Mouse (Mus musculus) brain, adult 2 months (tissue): ENCODE data around the gene Arv1.

Source experiments
- DNase-seq: peaks from one replicate; pipeline ENCODE4 v3.0.0; 2011; ENCODE audit warnings: low read depth, low spot score

Arv1 gene

GRCm38 (mm10) chr8:124724301-124724700 is 2.4 kb downstream of the Arv1 start:
- no peak for DNase-seq

GRCm38 (mm10) chr8:124732828-124733227 is 10.9 kb downstream of the Arv1 start:
- DNase-seq: no peak

DNA sequence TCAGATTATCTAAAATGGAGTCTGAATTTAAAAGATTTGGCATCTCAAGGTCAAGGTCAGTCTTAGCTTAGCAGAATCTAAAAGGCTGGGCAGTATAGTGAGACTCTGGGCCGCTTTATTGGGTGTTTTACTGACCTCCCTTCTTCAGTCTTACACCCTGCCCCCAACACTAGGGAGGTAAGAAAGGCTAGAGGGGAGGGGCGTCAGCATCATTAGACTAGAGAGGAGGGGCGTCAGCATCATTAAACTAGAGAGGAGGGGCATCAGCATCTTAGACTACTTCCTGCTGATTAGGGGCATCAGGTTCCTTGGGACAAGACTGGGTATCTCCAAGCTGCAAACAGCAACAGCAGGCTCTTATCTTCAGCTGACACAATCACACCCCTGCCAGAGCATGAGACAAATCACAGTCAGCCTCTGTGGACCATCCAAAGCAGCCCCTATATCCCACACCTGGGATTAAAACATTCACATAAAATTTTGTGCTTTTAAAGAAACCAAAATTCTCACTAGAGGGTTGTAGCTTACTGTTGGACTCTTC is 13.5 kb downstream of the Arv1 start:
- DNase-seq: no peak

DNA sequence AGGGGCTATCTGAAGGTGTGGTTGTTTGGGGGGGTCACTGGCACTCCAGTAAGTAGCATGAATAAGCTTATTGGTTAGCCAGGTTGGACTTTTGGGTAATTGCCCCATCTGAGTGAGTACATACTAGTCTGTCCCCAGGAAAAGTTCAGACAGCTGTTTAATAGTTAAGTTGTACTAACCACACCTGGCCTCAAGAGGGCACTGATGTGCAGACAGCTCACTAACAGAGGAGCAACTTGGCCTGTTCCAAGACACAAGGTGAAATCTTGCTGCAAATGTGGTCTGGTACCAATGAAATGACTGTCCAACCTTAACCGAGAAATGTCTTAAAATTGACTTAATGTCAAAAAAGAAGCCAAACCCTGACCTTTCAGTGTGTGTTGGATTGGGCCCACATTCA is 17.3 kb downstream of the Arv1 start:
- peak; percentile 70 for DNase-seq

DNA sequence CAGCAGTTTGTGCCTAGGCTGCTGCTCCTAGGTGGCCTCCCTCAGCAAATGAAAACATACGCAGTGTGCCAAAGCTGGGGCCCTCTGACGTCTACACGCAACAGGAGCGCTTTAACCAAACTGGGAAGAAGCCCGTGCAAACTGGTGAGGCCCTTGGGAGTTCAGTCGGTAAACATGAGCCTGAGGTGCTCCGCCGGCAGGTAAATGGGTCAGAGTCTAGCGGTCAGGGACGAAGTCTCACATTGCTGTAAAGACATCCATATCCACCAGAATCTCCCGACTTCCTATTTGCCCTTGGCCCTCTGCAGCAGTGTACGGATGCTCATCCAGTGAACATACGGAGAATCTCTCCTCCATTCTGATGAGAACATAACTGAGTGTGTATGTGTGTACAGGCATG is 24.7 kb downstream of the Arv1 start:
- DNase-seq: no peak

DNA sequence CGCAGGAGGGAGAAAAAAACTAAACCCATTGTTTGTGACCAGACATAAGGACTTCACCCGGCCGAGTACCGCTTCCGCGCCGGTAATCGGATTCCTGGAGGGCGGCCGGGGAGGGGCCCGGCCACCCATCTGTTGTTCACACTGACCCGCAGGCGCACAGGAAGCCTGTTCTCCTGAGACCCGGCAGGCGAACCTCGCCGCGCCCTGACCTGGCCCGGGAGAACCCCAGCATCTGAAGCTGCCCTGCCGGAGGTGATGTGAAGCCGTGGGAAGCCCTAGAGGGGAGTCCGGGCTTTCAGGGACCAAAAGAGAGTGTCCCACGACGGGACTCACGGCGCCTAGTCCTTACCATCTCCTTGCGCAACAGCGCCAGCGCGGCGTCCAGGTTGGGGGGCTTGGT is 29.3 kb downstream of the Arv1 start:
- no peak for DNase-seq

- no peak for DNase-seq
These were observed 29.8 kb downstream of the Arv1 start, which contains the start of gene Fam89a for GRCm38 (mm10) chr8:124751709-124752173. Gene Fam89a, minus strand, starts transcription at chr8:124751832.

GRCm38 (mm10) chr8:124752325-124752862 is 30.5 kb downstream of the Arv1 start:
- DNase-seq: peak; percentile 21

- DNase-seq: peak; percentile 72
These were observed 32.3 kb downstream of the Arv1 start for GRCm38 (mm10) chr8:124754101-124754791.

- no peak for DNase-seq
These were observed 32.9 kb downstream of the Arv1 start for GRCm38 (mm10) chr8:124754792-124755190.

DNA sequence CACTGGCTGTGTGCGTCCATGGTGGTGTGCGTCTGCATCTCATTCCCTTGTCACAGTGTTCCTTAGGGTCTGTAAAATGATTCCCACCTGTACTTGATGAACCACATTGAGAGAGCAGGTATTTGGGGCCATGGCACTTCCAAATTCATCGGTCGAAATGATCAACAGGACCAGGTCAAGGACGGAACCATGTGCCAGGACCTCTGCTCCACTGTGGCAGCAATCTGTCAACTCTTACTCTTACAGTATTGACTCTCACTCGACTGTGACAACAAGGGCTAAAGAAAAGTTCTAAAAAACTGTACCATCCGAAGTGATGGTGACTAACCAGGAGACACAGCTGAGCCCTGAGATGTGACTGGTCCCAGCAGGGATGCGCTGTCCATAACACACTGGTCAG is 33.5 kb downstream of the Arv1 start:
- no peak for DNase-seq

GRCm38 (mm10) chr8:124756153-124756552 is 34.2 kb downstream of the Arv1 start:
- DNase-seq: no peak

DNA sequence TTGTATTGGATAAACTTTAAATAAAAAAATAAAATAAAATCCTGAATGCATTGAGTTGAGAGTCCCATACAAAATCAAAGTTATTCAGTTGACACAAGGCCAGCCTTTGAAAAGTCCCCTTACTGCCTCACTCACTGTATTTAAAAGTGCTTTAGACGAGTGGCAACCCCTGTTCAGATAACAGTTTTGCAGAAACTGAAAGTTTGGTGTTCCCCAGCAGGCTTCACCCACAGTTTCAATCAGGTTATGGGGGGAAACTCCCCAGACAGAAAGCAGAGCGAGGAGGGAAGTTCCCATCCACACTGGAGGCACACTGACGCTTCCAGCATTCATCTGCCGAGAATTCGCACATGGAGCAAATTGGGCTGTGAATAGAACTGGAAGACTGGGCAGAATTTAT is 34.7 kb downstream of the Arv1 start:
- no peak for DNase-seq

DNA sequence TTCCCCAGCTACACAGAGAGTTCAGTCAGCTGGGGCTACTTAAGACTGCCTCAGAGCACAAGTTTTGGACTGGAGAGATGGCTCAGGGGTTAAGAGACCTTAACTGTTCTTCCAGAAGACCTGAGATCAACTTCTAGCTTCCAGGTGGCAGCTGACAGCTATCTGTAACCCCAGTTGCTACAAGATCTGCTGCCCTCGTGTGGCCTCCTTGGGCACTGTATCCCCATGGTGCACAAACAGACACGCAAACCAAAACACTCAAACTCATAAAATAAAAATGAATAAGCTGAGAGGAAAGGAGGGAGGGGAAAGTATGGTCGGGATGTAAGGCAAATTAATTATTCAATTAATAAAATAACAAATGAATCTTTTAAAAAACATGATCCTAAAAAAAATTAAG is 36.6 kb downstream of the Arv1 start:
- peak; percentile 17 for DNase-seq

DNA sequence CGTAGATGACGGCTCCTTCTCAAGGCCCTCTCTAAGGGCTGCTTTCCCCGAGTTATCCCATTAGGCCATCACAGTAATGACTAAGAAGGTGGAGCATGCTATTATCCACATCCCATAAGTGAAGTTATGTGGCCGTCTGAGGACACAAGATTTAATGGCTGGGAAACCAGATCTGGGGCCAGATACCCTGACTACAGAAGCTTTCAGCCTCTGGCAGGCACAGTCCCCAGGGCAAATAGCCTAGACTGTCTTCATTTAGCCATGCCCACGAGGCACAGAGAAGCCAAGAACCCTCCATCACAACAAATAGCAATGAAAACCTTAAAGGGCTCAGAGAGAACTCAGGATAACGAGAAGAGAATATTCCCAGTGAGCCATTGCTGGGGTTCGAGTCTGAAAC is 41.1 kb downstream of the Arv1 start:
- no peak for DNase-seq

- DNase-seq: peak; percentile 56
These were observed 50.5 kb downstream of the Arv1 start for GRCm38 (mm10) chr8:124772389-124772788.

DNA sequence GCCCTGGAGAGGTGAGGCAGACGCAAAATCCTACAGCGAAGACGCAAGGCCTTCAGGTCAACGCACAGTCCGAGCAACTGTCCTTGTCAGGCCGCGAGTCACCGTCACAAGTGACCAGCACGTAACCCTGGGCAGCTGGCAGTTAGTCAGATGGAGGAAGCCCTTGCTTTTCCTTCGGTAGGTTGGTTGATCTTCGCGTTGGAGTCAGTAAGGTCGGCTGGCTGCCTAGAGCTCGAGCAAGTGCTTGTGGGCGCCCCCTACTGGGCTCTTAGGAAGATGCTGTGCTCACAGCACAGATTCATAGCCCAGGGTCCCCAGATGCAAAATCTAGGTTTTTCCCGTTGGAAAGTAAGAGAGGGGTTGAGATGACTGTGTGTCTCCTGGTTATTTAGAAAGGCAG is 53.8 kb downstream of the Arv1 start:
- DNase-seq: peak; percentile 88

DNA sequence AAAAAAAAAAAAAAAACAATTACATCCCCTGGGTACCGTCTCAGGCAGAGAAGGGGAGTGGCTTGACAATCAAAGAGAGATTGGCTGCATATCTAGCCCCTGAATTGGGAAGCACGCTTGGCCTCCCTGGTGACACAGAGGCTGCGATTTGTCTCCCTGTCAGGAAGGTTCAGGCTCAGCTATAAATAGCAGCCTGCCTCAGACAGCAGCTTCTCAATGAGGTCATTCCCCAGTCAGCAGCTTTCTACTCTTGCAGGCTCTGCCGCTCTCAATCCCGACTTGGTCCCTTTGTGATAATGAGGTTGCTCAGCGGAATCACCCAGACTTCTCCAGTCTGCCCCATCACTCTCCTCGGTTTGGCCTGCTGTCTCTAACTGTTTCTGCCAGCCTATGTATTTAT is 58.3 kb downstream of the Arv1 start:
- DNase-seq: peak; percentile 95

GRCm38 (mm10) chr8:124782431-124782830 is 60.5 kb downstream of the Arv1 start:
- DNase-seq: no peak

DNA sequence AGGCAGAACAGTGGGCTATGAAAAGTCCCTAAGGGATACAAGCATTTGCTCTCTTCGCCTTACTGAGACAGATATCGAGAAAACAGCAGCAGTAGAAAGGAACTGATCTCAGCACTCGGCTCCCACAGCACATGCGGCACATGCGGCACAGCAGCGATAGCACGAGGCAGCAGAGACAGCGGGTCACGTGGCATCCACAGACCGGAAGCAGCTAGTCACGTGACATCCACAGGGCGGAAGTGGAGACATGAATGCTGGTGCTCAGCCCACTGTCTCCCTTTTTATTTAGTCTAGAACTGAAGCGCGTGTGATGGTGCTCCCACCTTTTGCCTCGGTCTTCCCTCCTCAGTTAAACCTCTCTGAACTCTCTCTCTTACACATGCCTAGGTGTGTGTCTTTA is 61.3 kb downstream of the Arv1 start:
- no peak for DNase-seq
